Mouse (Mus musculus) cerebral cortex, adult 2 months (tissue): ENCODE results near the gene Gm28047.

Experiments
- WGBS: fragments of 180-500 bp; shearing (Covaris S2); methylation state at CpG from one replicate; pipeline ENCODE4 v1.1.7; 2018; 5-methylcytosine and 5-hydroxymethylcytosine counted together

The Gm28047 gene

GRCm38 (mm10) chr15:102544801-102545200, 80.1 kb downstream of the Gm28047 start:
- WGBS, result 75% methylated on average over 4 of the region's 4 CpGs

GRCm38 (mm10) chr15:102533926-102534325, 90.9 kb downstream of the Gm28047 start:
- WGBS, result 90% methylated on average over 7 of the region's 7 CpGs

- WGBS, result 56% methylated on average over 3 of the region's 3 CpGs
These were observed 92.6 kb downstream of the Gm28047 start for GRCm38 (mm10) chr15:102532106-102532900.

GRCm38 (mm10) chr15:102531586-102531985, 93.3 kb downstream of the Gm28047 start:
- WGBS, result 93% methylated on average over 4 of the region's 4 CpGs

GRCm38 (mm10) chr15:102530566-102530965, 94.3 kb downstream of the Gm28047 start:
- WGBS, result 78% methylated on average over 4 of the region's 4 CpGs

GRCm38 (mm10) chr15:102528396-102528795, 96.5 kb downstream of the Gm28047 start:
- WGBS, result 100% methylated on average over 1 of the region's 1 CpGs

- 68% methylated on average over 3 of the region's 3 CpGs for WGBS
These were observed 96.9 kb downstream of the Gm28047 start for GRCm38 (mm10) chr15:102527936-102528335.

- WGBS, result 62% methylated on average over 6 of the region's 6 CpGs
These were observed 98.5 kb downstream of the Gm28047 start for GRCm38 (mm10) chr15:102526111-102527002.

GRCm38 (mm10) chr15:102524892-102525485, 99.9 kb downstream of the Gm28047 start, which contains the start of gene Npff:
Gene Npff, minus strand, starts transcription at chr15:102524942.
- WGBS, result 5% methylated on average over 3 of the region's 3 CpGs

- WGBS, result 87% methylated on average over 4 of the region's 4 CpGs
These were observed 103.4 kb downstream of the Gm28047 start for GRCm38 (mm10) chr15:102521480-102521879.

GRCm38 (mm10) chr15:102520416-102520815, 104.5 kb downstream of the Gm28047 start:
- WGBS, result 69% methylated on average over 4 of the region's 4 CpGs

GRCm38 (mm10) chr15:102519211-102520141, 105.4 kb downstream of the Gm28047 start:
- WGBS, result 34% methylated on average over 17 of the region's 17 CpGs

- WGBS, result 7% methylated on average over 9 of the region's 9 CpGs
These were observed 106.0 kb downstream of the Gm28047 start for GRCm38 (mm10) chr15:102518859-102519201.

- WGBS, result under 1% methylated on average over 60 of the region's 60 CpGs
These were observed 106.7 kb downstream of the Gm28047 start, which contains the start of gene Tarbp2 for GRCm38 (mm10) chr15:102517976-102518858. Gene Tarbp2, plus strand, starts transcription at chr15:102518192.

GRCm38 (mm10) chr15:102517631-102517975, 107.3 kb downstream of the Gm28047 start:
- WGBS, result 1% methylated on average over 10 of the region's 10 CpGs

GRCm38 (mm10) chr15:102516728-102517404, 108.0 kb downstream of the Gm28047 start, which contains the start of gene Map3k12:
Gene Map3k12, minus strand, starts transcription at chr15:102517064.
- WGBS, result under 1% methylated on average over 43 of the region's 43 CpGs

GRCm38 (mm10) chr15:102516293-102516692, 108.6 kb downstream of the Gm28047 start:
- WGBS, result 2% methylated on average over 12 of the region's 12 CpGs

- 30% methylated on average over 4 of the region's 4 CpGs for WGBS
These were observed 109.1 kb downstream of the Gm28047 start for GRCm38 (mm10) chr15:102515791-102516190.

GRCm38 (mm10) chr15:102515261-102515660, 109.6 kb downstream of the Gm28047 start:
- 72% methylated on average over 2 of the region's 2 CpGs for WGBS
